Mouse (Mus musculus) midbrain, embryonic 14.5 days (tissue): ENCODE measurements around the gene Syt3. TPM values are rescaled to one million over a fixed set of nuclear protein-coding genes. Genes with fewer than 3 reads are reported as not detected.

ENCODE experiments used
- ATAC-seq: fragments of 200-750 bp; cut with Nextera tagmentation; 2 replicates; pipeline ENCODE4 v1.8.0; 2017; ENCODE audit warnings: moderate number of reproducible peaks, moderate library complexity; ENCODE audit not compliant: low FRiP score, low TSS enrichment
- DNase-seq: peaks from one replicate; pipeline ENCODE4 v3.0.0-alpha.2; 2015
- H3K27ac ChIP-seq: fragments of 300-500 bp; sonication (generic); replicated peaks from 2 replicates; pipeline ENCODE4 v1.5.1; 2014; ENCODE audit warnings: mild to moderate bottlenecking, low read depth, low read length, moderate library complexity
- H3K27me3 ChIP-seq: fragments of 300-500 bp; sonication (generic); 2 replicates; pipeline ENCODE4 v1.6.1; 2014; ENCODE audit warnings: low read length, control low read depth, mixed read lengths; ENCODE audit not compliant: control insufficient read depth, insufficient read depth
- H3K36me3 ChIP-seq: fragments of 300-500 bp; sonication (generic); 2 replicates; pipeline ENCODE4 v1.6.1; 2014; ENCODE audit warnings: low read length, control low read depth; ENCODE audit not compliant: control insufficient read depth, insufficient read depth
- H3K4me1 ChIP-seq: fragments of 300-500 bp; sonication (generic); 2 replicates; pipeline ENCODE4 v1.6.1; 2014; ENCODE audit warnings: mild to moderate bottlenecking, antibody characterized with exemption, low read length, control low read depth; ENCODE audit not compliant: control insufficient read depth, insufficient read depth
- H3K4me2 ChIP-seq: fragments of 300-500 bp; sonication (generic); 2 replicates; pipeline ENCODE4 v1.6.1; 2014; ENCODE audit warnings: mild to moderate bottlenecking, low read length, moderate library complexity
- H3K4me3 ChIP-seq: fragments of 300-500 bp; sonication (generic); replicated peaks from 2 replicates; pipeline ENCODE4 v1.5.1; 2014; ENCODE audit warnings: low read depth, low read length
- H3K9ac ChIP-seq: fragments of 300-500 bp; sonication (generic); replicated peaks from 2 replicates; pipeline ENCODE4 v1.6.1; 2014; ENCODE audit warnings: mild to moderate bottlenecking, low read length, moderate library complexity
- H3K9me3 ChIP-seq: fragments of 300-500 bp; sonication (generic); 2 replicates; pipeline ENCODE4 v1.6.1; 2016; ENCODE audit warnings: low read length, control low read depth, mixed read lengths; ENCODE audit not compliant: control insufficient read depth
- WGBS: fragments of 180-500 bp; shearing (Covaris S2); extraction: QIAGEN DNeasy Blood & Tissue Kit; methylation state at CpG from one replicate; pipeline ENCODE4 v1.1.7; 2014; 5-methylcytosine and 5-hydroxymethylcytosine counted together
- polyA plus RNA-seq: library from polyadenylated mRNA; unstranded; fragments of >200 nt; fragmentation: Nextera tagmentation; extraction: Ambion mirVana; gene quantifications from 2 replicates; pipeline ENCODE4 v1.2.1, GENCODE M21; 2014

Syt3 gene
- polyA plus RNA-seq, 1 experiment from 2014 or later, result 39.5 TPM

- Histone ChIP-seq H3K27me3 (peaks cover 3% of the 10 kb centered on the region; the same call in 1 of the 2 replicates), H3K4me2 (no peak overlapping the region), H3K36me3 (peaks cover 44% of the 10 kb centered on the region), H3K4me3 (no peak overlapping the region), H3K4me1 (peaks cover 14% of the 10 kb centered on the region), H3K9ac (no peak overlapping the region), H3K27ac (no peak overlapping the region), H3K9me3 (no peaks in the 10 kb centered on the region)
- DNase-seq, result no peak
- WGBS, result 68% methylated on average over 5 of the region's 5 CpGs
- no peak for ATAC-seq
These were observed 42.2 kb upstream of the Syt3 start for GRCm38 (mm10) chr7:44341714-44342113.

- no peak overlapping the region for H3K9ac ChIP-seq
- no peak overlapping the region for H3K4me2 ChIP-seq
- 30% methylated on average over 11 of the region's 11 CpGs for WGBS
- no peak overlapping the region for H3K4me3 ChIP-seq
- no peaks in the 10 kb centered on the region for H3K4me1 ChIP-seq
- no peaks in the 10 kb centered on the region for H3K9me3 ChIP-seq
- no peak overlapping the region for H3K27ac ChIP-seq
- 0 out of 2 replicates have a peak, but pooled peaks cover 3% of the 10 kb centered on the region for H3K27me3 ChIP-seq
- DNase-seq (no peak), ATAC-seq (no peak)
- peaks cover 52% of the 10 kb centered on the region for H3K36me3 ChIP-seq
These were observed 40.4 kb upstream of the Syt3 start for GRCm38 (mm10) chr7:44343459-44344015.

- ATAC-seq (no peak), DNase-seq (no peak)
- H3K4me1 ChIP-seq, result no peaks in the 10 kb centered on the region
- peaks cover 58% of the 10 kb centered on the region for H3K36me3 ChIP-seq
- H3K9me3 ChIP-seq, result no peaks in the 10 kb centered on the region
- H3K4me2 ChIP-seq, result no peak overlapping the region
- no peak overlapping the region for H3K4me3 ChIP-seq
- 0 out of 2 replicates have a peak, but pooled peaks cover 4% of the 10 kb centered on the region for H3K27me3 ChIP-seq
- H3K27ac ChIP-seq, result no peak overlapping the region
- WGBS, result 84% methylated on average over 12 of the region's 12 CpGs
- 0 out of 2 replicates have a peak overlapping the region, but pooled peaks have one; percentile 9 for H3K9ac ChIP-seq
These were observed 39.3 kb upstream of the Syt3 start for GRCm38 (mm10) chr7:44344622-44345021.

- DNase-seq (no peak), ATAC-seq (no peak)
- Histone ChIP-seq H3K27me3 (peaks cover 31% of the 10 kb centered on the region), H3K4me2 (no peak overlapping the region), H3K4me1 (peaks cover 25% of the 10 kb centered on the region), H3K36me3 (peaks cover 74% of the 10 kb centered on the region), H3K9ac (no peak overlapping the region), H3K9me3 (no peaks in the 10 kb centered on the region), H3K4me3 (no peak overlapping the region), H3K27ac (no peak overlapping the region)
- 22% methylated on average over 3 of the region's 3 CpGs for WGBS
These were observed 34.9 kb upstream of the Syt3 start for GRCm38 (mm10) chr7:44349043-44349442.

GRCm38 (mm10) chr7:44350957-44351711 lies 32.8 kb upstream of the Syt3 start:
- peaks cover 36% of the 10 kb centered on the region for H3K27me3 ChIP-seq
- WGBS, result 4% methylated on average over 25 of the region's 25 CpGs
- ATAC-seq (peak; percentile 64), DNase-seq (peak; percentile 95)
- peak overlapping the region; percentile 51 for H3K9ac ChIP-seq
- peaks cover 70% of the 10 kb centered on the region for H3K36me3 ChIP-seq
- H3K4me1 ChIP-seq, result peaks cover 25% of the 10 kb centered on the region
- peak overlapping the region; percentile 45 for H3K4me2 ChIP-seq
- H3K9me3 ChIP-seq, result no peaks in the 10 kb centered on the region
- H3K4me3 ChIP-seq, result 0 out of 2 replicates have a peak overlapping the region, but pooled peaks have one; percentile 15
- H3K27ac ChIP-seq, result peak overlapping the region; percentile 49; the same call in 1 of the 2 replicates

GRCm38 (mm10) chr7:44351881-44352749 lies 31.8 kb upstream of the Syt3 start:
- ATAC-seq (peak; percentile 21; the same call in 1 of the 2 replicates), DNase-seq (peak; percentile 24)
- Histone ChIP-seq H3K9me3 (no peaks in the 10 kb centered on the region), H3K27ac (no peak overlapping the region), H3K36me3 (peaks cover 64% of the 10 kb centered on the region), H3K4me2 (peak overlapping the region; percentile 12; the same call in 1 of the 2 replicates), H3K4me1 (peaks cover 26% of the 10 kb centered on the region), H3K27me3 (peaks cover 39% of the 10 kb centered on the region), H3K9ac (peak overlapping the region; percentile 43; the same call in 1 of the 2 replicates), H3K4me3 (peak overlapping the region; percentile 10; the same call in 1 of the 2 replicates)
- WGBS, result 3% methylated on average over 71 of the region's 71 CpGs

- Histone ChIP-seq H3K9ac (peak overlapping the region; percentile 43), H3K27ac (no peak overlapping the region), H3K4me1 (peaks cover 32% of the 10 kb centered on the region), H3K4me3 (peak overlapping the region; percentile 10; the same call in 1 of the 2 replicates), H3K9me3 (no peaks in the 10 kb centered on the region), H3K27me3 (peaks cover 39% of the 10 kb centered on the region), H3K36me3 (peaks cover 59% of the 10 kb centered on the region), H3K4me2 (peak overlapping the region; percentile 12; the same call in 1 of the 2 replicates)
- DNase-seq (peak; percentile 49), ATAC-seq (no peak)
- 4% methylated on average over 64 of the region's 71 CpGs for WGBS
These were observed 30.9 kb upstream of the Syt3 start for GRCm38 (mm10) chr7:44352750-44353600.
